Mouse (Mus musculus) E14TG2a.4 (cell line): ENCODE results near the gene Rnf183.

Experiments used
- CTCF ChIP-seq: conservative IDR thresholded peaks from 2 replicates; pipeline ENCODE4 v1.5.1; 2014; ENCODE audit warnings: low read length
- NANOG ChIP-seq: IDR thresholded peaks from 2 replicates; pipeline ENCODE4 v1.6.1; 2014; ENCODE audit warnings: borderline replicate concordance, low read length, mixed read lengths
- POU5F1 ChIP-seq: IDR thresholded peaks from 2 replicates; pipeline ENCODE4 v1.6.1; 2014; ENCODE audit warnings: low read length, borderline replicate concordance

- no peak for TF ChIP-seq CTCF
- no peak for TF ChIP-seq NANOG
- no peak for TF ChIP-seq POU5F1
These were observed 28.1 kb upstream of the Rnf183 start for GRCm38 (mm10) chr4:62463124-62463523.
